Mouse (Mus musculus) 3T3-L1 (cell line): ENCODE measurements around the gene Abraxas2.

ENCODE experiments used
- DNase-seq: peaks from one replicate; pipeline ENCODE4 v3.0.0-alpha.2; 2015; ENCODE audit warnings: low read depth, low spot score

Abraxas2 gene

DNA sequence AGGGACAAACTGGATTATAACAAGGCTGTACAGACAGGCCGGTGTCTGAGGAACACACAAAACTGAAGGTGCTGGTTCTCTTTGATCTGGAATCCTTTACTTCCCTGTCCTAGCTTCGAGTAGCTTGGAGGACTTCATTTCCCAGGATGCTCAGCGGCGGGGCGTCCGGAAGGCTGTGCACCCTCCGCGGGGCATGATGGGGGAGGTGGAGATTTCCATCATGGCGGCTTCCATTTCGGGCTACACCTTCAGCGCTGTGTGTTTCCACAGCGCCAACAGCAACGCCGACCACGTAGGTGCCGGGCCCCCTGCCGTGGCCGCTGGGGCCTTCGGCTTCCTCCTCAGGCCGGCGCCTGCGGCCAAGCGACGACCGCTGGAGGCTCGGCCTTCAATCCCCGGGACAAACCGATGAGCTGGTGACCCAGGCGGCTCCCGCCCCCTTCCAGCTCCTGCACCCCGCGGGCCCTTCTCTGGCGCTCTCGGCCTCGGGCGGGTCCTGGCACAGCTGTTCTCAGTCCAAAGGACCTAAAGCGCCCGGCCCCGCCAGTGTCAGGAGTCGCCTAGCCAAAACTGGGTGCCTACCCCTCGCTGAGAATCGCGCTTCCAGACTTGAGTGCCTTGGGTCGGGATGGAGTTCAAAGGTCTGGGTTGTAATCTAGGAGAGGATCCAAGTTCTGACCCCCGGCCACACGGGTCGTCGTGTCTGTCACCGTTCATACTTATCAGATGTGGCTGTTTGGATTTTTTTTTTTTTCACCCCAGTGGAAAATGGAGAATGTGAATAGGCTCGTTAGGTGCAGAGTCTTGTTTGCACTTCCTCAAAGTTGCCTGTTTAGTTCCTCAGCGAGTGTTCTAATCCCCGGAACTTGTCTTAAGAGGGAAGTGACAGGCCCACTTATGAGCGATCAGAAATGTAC lies at the start of gene Abraxas2:
Gene Abraxas2, plus strand, starts transcription at position 184 of the 917 bp plus-strand sequence.
- peak; percentile 88 for DNase-seq

DNA sequence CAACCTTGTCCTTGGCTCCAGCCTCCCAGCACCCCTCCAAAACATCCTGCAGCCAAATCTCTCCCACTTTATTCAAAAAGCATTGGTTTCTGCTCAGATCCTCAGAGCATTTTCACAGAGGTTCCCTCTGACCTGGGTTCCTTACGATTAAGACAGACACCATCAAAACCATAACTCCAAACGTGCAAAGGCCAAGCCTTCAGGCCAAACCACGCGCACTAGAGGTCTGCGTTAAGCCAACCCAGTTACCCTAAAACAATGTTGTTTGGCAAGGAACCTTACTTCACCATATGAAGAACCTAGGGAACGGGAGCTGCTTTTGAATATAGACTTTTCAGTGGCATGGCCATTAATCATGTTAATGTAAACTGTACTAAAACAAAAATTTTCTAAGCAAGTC lies 49.3 kb upstream of the Abraxas2 start:
- DNase-seq, result no peak

DNA sequence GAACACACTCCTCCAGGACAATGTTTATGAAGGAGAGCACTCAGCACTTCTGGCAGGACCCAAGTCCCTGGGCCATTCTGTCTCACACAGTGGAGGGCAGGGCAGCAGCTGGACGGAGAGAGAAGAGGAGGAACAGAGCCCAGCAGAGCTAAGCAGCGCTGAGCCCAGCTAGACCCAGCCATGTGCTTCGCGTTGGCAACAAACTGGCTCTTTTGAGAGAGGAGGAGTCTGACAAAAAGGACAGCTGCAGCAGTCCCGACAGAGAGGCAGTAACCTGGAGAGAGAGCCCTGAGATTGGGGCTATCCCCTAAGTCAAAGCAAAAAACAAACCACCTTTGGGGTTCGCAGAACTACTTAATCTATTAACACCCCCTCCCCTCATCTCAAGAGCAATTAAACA lies 48.7 kb upstream of the Abraxas2 start:
- DNase-seq, result no peak

DNA sequence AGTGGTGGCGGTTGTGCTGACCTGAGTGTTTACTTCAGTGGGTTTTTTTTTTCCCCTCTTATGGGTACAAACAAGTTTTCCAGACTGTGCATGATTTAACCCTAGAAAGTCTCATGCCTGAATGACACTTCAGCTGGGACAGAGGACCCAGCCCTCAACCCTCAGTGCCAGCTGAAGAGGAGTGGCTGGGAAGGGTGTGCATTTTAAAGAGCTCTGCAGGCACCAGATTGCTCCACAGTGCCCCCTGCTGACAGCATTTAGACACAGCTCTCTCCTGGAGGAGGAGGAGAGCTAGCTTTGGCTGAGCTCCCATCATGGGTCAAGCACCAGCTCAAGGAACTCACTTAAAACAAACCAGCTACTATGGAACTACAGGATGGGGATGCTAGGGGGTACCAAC lies 48.1 kb upstream of the Abraxas2 start:
- peak; percentile 90 for DNase-seq

DNA sequence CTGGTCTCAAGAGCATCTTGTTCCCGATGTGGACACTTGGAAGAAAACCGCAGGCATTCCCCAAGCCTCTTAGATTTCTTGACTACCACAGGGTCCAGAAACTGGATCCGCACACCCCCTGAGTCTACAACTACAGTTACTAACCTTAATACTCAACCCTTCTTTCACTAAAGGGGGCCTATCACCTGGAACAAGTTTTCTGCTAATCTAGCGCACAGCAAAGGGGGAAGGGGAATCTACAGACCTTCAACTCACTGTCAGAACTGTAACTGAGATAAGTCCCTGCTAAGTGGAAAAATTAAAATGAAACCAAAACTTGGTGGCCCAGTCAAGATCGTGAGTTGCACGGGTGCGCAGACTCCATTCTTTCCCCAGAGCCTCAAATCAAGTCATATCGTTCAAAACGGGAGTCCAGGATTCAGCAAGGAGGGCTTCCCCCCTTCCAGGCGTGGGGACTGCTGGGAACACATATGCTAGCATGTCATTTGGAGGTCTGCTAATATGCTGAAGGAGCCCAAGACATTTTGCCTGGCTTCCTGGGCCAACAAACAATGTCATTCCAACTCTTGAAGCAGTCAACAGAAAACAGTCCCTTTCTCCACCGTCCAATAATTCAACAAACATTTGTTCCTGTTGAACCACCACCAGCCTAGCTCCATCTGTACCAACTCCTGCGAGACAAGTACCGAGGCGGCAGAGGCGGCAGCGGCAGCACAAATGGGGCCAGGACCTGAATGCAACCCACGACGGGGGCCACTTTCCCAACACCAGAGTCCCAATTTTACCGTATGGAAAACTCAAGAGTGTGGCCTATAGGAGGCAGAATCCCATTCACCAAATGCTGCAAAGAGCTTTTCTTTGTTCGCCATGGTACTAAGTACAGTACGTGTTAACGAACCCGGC lies 47.1 kb upstream of the Abraxas2 start:
- DNase-seq, result peak; percentile 34

DNA sequence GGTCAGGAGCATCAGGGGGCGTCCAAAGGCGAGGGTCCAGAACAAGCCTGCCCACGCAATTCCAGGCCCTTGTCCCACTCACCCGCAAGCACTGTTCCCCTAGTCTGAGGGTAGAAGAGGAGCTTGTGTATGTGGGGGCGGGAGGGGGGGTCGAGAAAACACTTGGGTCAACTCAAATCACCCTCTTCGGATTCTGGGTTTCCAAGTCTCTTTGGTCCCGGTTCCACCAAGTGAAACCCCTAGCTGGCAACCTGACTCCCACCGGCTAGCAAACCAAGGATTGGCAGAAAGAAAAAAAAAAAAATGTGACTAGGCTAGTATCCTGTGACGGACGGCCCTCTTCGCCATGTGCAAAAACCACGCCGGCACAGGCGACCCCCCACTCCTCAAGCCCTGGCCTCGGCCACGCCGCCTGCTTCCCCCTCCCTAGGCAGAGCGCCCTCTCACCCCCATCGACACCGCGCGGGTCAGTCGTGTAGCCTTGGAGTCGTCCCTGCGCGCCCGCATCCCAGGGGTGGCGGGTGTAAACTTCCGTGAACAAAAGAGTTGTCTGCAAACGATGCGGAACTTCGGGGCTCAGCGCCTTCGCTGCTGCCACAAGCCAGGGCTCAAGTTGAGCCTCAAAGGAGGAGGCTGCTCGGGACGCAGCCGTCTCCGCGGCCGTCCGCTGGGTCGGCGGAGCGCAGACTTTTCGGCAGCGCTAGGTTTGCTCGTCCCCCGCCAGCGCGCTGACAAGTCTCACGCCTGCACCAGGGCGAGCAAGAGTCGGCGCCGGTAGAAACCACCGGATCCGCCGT lies 46.2 kb upstream of the Abraxas2 start:
- peak; percentile 41 for DNase-seq

DNA sequence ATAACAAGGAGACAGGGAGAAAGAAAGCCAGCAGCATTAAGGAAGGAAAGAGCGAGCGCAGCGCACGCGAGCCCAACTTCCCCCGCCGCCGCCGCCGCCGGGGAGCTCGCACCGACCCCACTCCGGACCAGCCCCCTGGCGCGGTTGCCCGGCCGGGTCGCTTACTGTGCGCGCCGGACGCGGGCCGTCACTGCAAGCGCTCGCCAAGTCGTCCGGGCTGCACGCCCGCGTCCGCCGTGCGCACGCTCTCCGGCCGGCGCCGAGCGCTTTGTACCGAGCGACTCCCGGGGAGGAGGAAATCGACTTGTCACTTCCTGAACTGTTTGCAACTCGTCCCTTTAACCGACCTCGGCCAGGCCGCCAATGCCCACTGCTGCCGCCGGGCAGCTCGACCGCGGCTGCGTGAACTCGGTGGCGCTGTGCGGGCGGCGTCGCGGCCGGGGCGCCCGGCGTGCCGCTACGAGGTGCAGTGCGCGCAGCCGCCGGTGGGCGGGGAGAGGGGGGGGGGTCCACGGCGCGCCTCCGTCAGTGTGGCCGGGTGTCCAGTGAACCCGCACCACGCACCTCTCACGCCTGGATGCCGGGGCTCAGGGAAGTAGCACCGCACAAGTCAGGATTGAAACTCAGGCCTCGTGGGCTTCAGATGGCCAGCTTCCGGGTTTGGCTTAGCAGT lies 45.5 kb upstream of the Abraxas2 start, which contains the start of gene Fam53b:
Gene Fam53b, minus strand, starts transcription at position 471 of the 673 bp plus-strand sequence.
- DNase-seq, result peak; percentile 31

DNA sequence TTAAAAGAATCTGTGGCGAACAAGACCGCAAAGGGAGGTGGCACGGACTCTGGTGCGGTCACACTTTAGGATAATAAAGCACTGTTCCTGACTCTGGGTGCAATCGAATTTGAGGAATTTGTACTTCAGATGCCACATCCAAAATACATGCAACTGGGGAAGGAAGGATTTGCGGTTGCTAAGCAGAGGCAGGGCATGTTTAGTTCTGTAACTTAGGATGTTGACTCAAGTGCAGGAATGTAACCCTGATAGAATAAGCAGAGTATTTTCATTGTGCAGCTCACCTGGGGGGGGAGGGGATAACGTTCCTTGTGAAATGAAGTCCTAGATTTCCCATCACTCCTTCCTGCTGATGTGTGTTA lies 45.0 kb upstream of the Abraxas2 start:
- DNase-seq, result peak; percentile 42

DNA sequence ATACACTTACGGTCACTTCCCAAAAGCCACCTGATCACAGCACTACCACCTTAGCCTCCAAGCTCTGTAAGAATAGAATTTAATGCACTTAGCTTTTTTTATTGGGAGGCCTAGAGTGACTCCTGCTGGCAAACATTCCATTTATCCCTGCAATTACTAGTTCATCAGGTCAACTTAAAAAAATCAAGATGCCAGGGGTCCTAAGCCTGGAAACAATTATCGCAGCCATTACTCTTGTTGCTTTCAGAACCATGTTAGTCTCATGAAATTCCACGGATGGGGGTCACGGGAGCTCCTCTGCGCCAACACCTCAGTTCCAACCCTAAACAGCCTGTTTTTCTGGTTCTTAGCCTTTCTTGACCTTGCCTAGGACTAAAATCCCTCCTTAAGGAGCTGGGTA lies 43.9 kb upstream of the Abraxas2 start:
- DNase-seq, result peak; percentile 34

DNA sequence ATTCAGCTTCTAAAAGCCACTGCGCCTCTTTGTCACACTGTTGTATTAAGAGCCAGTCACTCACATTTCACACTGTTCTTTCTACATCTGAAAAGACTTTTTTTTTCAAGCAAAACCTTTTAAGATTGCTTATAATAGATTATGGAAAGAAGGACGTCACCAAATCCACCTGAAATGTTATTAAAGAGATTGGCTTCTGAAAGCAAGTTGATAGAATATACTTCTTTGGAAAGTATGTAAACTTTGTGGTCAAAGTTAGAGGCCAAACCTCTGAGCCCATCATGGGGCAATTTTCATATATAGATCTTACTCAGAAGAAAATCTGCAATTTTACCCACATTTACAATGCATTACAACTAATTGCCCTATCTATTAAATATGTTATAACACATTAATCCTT lies 42.5 kb upstream of the Abraxas2 start:
- no peak for DNase-seq

DNA sequence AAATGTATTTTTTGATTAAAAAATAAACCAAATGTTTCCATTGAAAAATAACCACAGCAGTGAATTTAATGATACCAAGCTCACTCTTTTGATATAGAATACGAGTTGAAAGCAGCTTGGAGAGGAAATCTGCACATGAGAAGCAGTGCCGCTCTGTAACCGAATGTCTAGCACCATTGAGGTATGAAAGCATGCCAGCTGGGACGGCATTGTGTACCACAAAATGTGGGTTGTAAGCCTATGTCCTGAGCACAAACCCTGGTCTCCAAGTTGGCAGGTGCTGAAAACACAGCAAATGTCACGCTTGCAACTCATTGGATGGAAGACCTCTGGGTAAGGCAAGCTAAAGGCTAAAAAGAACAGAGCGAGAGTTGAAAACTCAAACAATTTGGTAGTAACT lies 42.0 kb upstream of the Abraxas2 start:
- no peak for DNase-seq

DNA sequence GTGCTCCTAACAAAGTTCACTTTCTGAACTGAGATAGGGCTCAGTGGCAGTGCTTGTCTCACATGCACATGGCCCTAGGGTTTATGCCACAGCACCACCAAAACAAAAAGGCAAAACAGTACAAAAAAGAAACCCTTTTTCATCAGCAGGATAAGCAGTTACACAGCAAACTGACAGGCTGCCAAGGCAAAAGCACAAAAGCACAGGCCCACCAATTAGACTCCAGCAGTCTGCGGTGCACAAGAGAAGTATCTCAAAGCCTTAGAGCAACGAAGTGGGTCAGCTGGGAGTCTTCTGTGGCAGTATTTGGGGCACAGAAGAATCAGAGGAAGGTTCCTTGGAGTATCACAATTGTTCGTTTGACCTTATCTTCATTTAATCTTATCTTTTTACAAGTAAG lies 38.3 kb upstream of the Abraxas2 start:
- no peak for DNase-seq

DNA sequence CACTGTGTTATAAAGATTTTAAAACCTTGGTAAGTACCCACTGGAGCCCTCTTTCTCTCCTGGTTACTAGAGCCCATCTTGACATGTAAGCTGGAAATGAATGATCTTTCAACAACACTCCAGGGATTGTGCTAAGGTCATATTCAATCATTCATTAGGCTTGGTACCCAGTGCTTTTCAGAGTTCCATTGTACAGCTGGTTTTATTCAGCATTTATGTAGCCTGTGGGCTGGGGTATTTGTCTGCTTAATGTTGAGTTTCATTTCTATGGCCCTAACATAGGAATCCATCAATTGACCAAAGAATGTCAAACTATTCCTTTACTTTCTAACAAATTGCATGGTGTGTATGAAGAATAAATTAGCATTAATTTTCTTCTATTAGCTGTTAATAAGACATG lies 35.2 kb upstream of the Abraxas2 start:
- DNase-seq, result no peak

DNA sequence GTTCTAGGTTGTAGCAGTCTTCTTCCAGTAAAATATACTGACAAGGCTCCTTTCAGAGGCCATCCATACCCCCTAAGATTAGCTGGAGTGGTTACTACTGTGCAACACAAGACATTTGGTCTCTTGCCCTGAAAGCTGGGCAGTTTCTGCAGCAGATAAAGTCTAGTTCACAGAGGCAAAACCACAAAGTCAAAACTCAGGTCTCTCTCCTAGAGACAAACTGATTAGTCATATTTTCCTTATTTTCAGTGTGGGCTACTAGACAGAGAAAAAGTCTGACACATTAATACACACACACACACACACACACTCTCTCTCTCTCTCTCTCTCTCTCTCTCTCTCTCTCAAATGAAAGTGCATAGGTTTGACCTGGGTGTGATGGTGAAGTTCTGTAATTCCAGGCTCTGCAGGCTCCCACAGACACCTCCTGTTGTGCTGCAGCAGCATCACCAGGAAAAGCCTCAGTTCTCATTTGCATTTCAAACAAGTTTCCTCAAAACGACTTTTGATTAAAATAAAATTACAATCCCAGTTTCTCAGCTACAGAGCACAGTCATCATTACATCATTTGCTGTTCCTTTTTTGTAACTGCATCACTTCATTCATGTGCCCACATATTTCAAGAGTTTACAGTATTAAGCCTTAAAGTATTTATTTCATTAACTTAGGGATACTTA lies 34.5 kb upstream of the Abraxas2 start:
- peak; percentile 77 for DNase-seq

DNA sequence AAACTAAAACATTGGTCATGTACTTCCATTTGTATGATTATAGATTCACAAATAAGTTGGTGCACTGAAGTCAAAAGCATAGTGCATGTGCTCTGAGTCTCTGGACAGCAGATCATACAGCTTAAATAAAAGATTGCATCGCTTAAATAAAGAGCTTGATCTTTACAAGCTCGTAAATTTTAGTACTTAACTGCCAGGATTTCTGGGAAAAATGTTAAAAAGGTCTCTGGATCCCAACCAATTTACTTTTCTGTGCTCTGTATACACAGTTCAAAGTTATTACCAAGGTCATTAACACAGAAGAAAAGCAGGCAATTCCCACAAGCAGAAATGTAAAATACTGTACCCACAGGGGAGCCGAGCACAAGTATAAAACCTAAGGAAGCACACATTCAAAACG lies 28.1 kb upstream of the Abraxas2 start:
- DNase-seq, result no peak

DNA sequence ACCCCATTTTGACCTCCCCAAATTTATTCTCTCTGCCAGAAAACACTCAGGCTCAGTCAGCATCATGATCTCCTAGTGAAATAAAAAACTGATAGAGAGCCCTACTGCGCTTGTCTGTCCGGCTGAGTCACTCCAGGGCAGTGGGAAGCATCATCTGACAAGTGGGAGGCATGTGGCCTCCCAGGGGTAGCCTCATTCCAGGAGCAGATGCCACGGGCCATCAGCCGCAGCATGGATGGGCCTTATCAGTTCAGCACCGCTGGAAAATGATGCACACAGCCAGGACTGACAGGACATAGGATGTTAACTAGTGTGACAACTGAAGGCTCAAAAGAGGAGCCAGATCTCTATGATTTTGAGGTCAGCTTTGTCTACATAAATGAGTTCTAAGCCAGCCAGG lies 17.7 kb upstream of the Abraxas2 start:
- peak; percentile 44 for DNase-seq

DNA sequence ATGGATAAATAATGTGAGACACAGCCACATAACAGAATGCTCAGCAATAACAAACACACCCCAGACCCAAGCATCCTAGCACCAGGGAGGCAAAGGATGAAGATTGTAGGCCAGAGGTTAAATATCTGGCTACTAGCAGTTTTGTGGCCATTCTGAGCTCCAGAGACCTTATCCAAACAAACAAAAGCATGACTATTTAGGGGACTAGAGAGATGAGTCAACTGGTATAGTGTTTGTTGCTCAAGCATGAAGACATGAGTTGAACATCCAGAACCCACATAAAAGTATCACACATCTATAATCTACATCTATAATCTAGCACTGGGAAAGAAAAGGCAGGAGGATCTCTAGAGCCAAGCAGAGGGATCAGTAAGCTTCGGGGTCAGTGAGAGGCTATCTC lies 16.6 kb upstream of the Abraxas2 start:
- DNase-seq, result peak; percentile 48

DNA sequence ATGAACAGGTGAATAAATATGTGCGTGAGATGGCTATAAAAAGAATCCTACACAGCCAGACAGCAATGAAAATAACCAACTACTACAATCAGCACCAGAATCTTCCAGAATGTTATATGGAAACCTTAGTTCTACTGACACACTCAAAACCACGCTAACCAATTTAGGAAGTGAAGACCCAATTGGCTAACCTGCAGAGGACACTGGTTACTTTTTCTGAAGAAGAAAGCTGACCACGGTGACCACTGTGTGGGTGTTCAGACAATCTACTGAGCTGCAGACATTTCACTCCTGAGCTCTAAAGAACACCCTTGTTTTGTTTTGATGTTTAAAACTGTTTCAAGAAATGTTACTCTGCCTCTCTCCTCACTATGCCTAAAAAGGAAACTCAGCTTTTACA lies 15.9 kb upstream of the Abraxas2 start:
- DNase-seq, result no peak

DNA sequence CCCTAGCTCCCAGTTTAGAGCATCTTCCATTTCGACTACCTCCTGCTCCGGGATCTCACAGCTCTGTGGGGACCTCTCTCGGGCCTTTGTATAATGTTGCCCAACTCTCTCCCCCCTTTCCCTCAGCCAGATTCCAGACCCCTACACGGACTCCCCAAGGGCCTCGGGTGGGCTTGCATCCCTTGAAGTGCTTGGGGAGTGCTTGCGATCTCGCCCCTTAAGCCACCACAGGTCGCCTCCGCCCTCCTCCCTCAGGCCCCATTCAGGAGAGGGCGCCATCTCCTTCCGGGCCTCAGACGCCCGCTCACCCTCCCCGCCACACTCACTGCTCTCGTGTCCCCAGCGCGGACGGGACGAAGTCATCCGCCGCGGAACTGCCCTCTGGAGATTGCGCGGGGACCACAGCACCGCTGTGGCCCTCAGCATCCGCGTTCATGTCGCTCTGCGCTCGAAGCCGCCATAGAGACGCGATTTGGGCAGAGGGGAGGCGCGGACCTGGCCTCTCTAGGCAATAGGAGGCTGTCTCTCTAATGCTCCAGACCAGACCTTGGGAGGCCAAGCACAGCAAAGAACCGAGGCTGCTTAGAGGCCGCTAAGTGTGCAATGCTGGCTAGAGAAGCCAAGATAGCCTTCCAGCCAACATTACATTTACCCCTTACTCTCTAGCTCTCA lies 6.7 kb upstream of the Abraxas2 start, which contains the start of gene Eef1akmt2:
Gene Eef1akmt2, minus strand, starts transcription at position 501 of the 672 bp plus-strand sequence.
- DNase-seq, result peak; percentile 78

DNA sequence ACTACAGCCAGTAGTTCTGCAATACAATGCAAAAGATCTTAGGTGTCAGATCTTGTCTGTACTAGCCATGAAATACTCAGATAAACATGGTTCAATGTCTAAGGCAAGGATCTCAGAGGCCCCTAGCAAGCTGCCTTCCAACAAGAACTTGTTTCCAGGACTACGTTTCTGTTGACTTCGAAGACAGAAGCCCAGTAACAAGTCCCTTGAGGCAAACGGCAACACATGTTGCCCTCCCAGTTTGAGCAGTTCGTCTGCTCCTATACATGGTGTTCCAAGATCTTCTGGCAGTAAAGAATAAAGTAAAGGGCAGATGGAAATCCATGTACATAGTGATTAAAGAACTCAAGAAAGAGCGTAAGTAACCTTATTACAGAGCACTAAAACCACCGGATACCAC lies 5.7 kb upstream of the Abraxas2 start:
- DNase-seq, result no peak
